Mouse (Mus musculus) gastrocnemius, adult 18-20 months (tissue): Measurements from ENCODE around the gene Znrf1. TPM values are rescaled to one million over a fixed set of nuclear protein-coding genes. Genes with fewer than 3 reads are reported as not detected.

ENCODE experiments used
- total RNA-seq, 2 experiments: library from RNA; stranded (reverse); gene quantifications; 2 replicates each; pipeline ENCODE4 v1.2.3; 2021

The Znrf1 gene
- total RNA-seq, 2 experiments from 2014 or later = 59.5 to 67.8 TPM

Other genes with a start within 250 kb of the Znrf1 start
- gene Rfwd3, start 235.9 kb upstream of the Znrf1 start, total RNA-seq = 1 to 10 TPM; 3.5 to 4.2 TPM
- gene Mlkl, start 197.9 kb upstream of the Znrf1 start, total RNA-seq = under 1 TPM; 0.53 to 0.93 TPM
- gene Fa2h, start 142.3 kb upstream of the Znrf1 start, total RNA-seq = under 1 TPM; 0.66 to 0.88 TPM
- 1 to 10 TPM; 7.5 to 8.3 TPM for gene Wdr59, start 14.0 kb upstream of the Znrf1 start, total RNA-seq
- gene Ldhd, start 94.3 kb downstream of the Znrf1 start, total RNA-seq = 10 to 100 TPM; 30.3 to 31.4 TPM
- gene Zfp1, start 107.3 kb downstream of the Znrf1 start, total RNA-seq = 1 to 10 TPM; 8.6 to 9.4 TPM
- under 1 TPM in 1 of 2 experiments, not detected in 1; 0.71 TPM for gene Ctrb1, start 154.9 kb downstream of the Znrf1 start, total RNA-seq
- gene Bcar1, start 207.7 kb downstream of the Znrf1 start, total RNA-seq = 10 to 100 TPM; 10.6 to 10.8 TPM